Mouse (Mus musculus) ES-Bruce4 (cell line): Measurements from ENCODE around the gene Tmem108. TPM values are rescaled to one million over a fixed set of nuclear protein-coding genes. Genes with fewer than 3 reads are reported as not detected.

Source experiments
- H3K27ac ChIP-seq: 2 replicates; pipeline ENCODE4 v1.5.1; 2012; ENCODE audit warnings: low read length, inconsistent platforms; ENCODE audit not compliant: insufficient read depth
- H3K27me3 ChIP-seq: 2 replicates; pipeline ENCODE4 v1.6.1; 2012; ENCODE audit warnings: mild to moderate bottlenecking, low read length, inconsistent platforms; ENCODE audit not compliant: control insufficient read depth, poor library complexity, insufficient read depth, severe bottlenecking
- H3K36me3 ChIP-seq: 2 replicates; pipeline ENCODE4 v1.6.1; 2012; ENCODE audit warnings: inconsistent platforms, mild to moderate bottlenecking, low read length, moderate library complexity; ENCODE audit not compliant: control insufficient read depth, poor library complexity, insufficient read depth, severe bottlenecking
- H3K4me1 ChIP-seq: one replicate; pipeline ENCODE4 v1.8.1; 2011; ENCODE audit warnings: low read length; ENCODE audit not compliant: control insufficient read depth, insufficient read depth
- H3K4me3 ChIP-seq: 2 replicates; pipeline ENCODE4 v1.5.1; 2011; ENCODE audit warnings: low read depth, mild to moderate bottlenecking, low read length
- H3K9ac ChIP-seq: 2 replicates; pipeline ENCODE4 v1.6.1; 2012; ENCODE audit warnings: low read depth, mild to moderate bottlenecking, inconsistent platforms; ENCODE audit not compliant: poor library complexity, severe bottlenecking
- H3K9me3 ChIP-seq: replicated peaks from 2 replicates; pipeline ENCODE4 v1.6.1; 2012; ENCODE audit warnings: mild to moderate bottlenecking, low read length, inconsistent platforms; ENCODE audit not compliant: control insufficient read depth, poor library complexity, insufficient read depth, severe bottlenecking
- CTCF ChIP-seq: IDR thresholded peaks from one replicate; pipeline ENCODE4 v1.8.1; 2011; ENCODE audit warnings: low read depth, low read length
- EP300 ChIP-seq: IDR thresholded peaks from 2 replicates; pipeline ENCODE4 v1.6.1; 2011; ENCODE audit warnings: low read depth, low read length; ENCODE audit not compliant: insufficient read depth
- POLR2A ChIP-seq: IDR thresholded peaks from one replicate; pipeline ENCODE4 v1.8.1; 2011; ENCODE audit warnings: low read length; ENCODE audit not compliant: insufficient read depth
- polyA plus RNA-seq: library from polyadenylated mRNA; stranded (reverse); fragments of >200 nt; gene quantifications from 2 replicates; pipeline ENCODE4 v1.2.4, GENCODE M21; 2011; ENCODE audit warnings: low read depth; ENCODE audit not compliant: missing spikeins, insufficient read depth, insufficient read length

The Tmem108 gene
- polyA plus RNA-seq, 1 experiment, result 2.1 TPM

GRCm38 (mm10) chr9:103584865-103585264 is 176.8 kb downstream of the Tmem108 start:
- H3K4me1 ChIP-seq, result no peaks in the 10 kb centered on the region
- TF ChIP-seq EP300, result no peak
- H3K9me3 ChIP-seq, result no peaks in the 10 kb centered on the region
- no peaks in the 10 kb centered on the region for H3K27me3 ChIP-seq
- no peak overlapping the region for H3K27ac ChIP-seq
- H3K36me3 ChIP-seq, result no peaks in the 10 kb centered on the region
- no peak overlapping the region for H3K4me3 ChIP-seq
- H3K9ac ChIP-seq, result no peak overlapping the region

- Histone ChIP-seq H3K4me3 (no peak overlapping the region), H3K36me3 (no peaks in the 10 kb centered on the region), H3K4me1 (no peaks in the 10 kb centered on the region), H3K9me3 (no peaks in the 10 kb centered on the region), H3K9ac (no peak overlapping the region), H3K27ac (no peak overlapping the region), H3K27me3 (no peaks in the 10 kb centered on the region)
- TF ChIP-seq CTCF (no peak), POLR2A (no peak), EP300 (no peak)
These were observed 179.2 kb downstream of the Tmem108 start for GRCm38 (mm10) chr9:103582249-103582961.

GRCm38 (mm10) chr9:103580621-103581020 is 181.0 kb downstream of the Tmem108 start:
- no peak overlapping the region for H3K9ac ChIP-seq
- H3K27ac ChIP-seq, result no peak overlapping the region
- H3K9me3 ChIP-seq, result no peaks in the 10 kb centered on the region
- H3K27me3 ChIP-seq, result no peaks in the 10 kb centered on the region
- no peak overlapping the region for H3K4me3 ChIP-seq
- no peaks in the 10 kb centered on the region for H3K36me3 ChIP-seq
- no peaks in the 10 kb centered on the region for H3K4me1 ChIP-seq
- no peak for TF ChIP-seq POLR2A
- no peak for TF ChIP-seq CTCF
- TF ChIP-seq EP300, result no peak

- TF ChIP-seq POLR2A, result no peak
- no peak for TF ChIP-seq CTCF
- TF ChIP-seq EP300, result no peak
- Histone ChIP-seq H3K9ac (no peak overlapping the region), H3K27me3 (no peaks in the 10 kb centered on the region)
These were observed 181.5 kb downstream of the Tmem108 start for GRCm38 (mm10) chr9:103580186-103580585.

GRCm38 (mm10) chr9:103579411-103580026 is 182.1 kb downstream of the Tmem108 start:
- no peak for TF ChIP-seq CTCF
- no peak for TF ChIP-seq POLR2A
- no peak for TF ChIP-seq EP300
- Histone ChIP-seq H3K27ac (no peak overlapping the region), H3K4me1 (no peaks in the 10 kb centered on the region), H3K9ac (no peak overlapping the region), H3K4me3 (no peak overlapping the region), H3K9me3 (no peaks in the 10 kb centered on the region), H3K27me3 (no peaks in the 10 kb centered on the region), H3K36me3 (no peaks in the 10 kb centered on the region)

More at GRCm38 (mm10) chr9:103580186-103580585, 181.5 kb downstream of the Tmem108 start:
- H3K9me3 ChIP-seq, result no peaks in the 10 kb centered on the region
- H3K36me3 ChIP-seq, result no peaks in the 10 kb centered on the region
- H3K4me1 ChIP-seq, result no peaks in the 10 kb centered on the region
- H3K27ac ChIP-seq, result no peak overlapping the region
- no peak overlapping the region for H3K4me3 ChIP-seq

GRCm38 (mm10) chr9:103577731-103578130 is 183.9 kb downstream of the Tmem108 start:
- Histone ChIP-seq H3K27ac (no peak overlapping the region), H3K27me3 (no peaks in the 10 kb centered on the region), H3K4me3 (no peak overlapping the region), H3K36me3 (no peaks in the 10 kb centered on the region), H3K4me1 (no peaks in the 10 kb centered on the region), H3K9me3 (no peaks in the 10 kb centered on the region), H3K9ac (no peak overlapping the region)
- TF ChIP-seq EP300, result no peak
- no peak for TF ChIP-seq POLR2A
- TF ChIP-seq CTCF, result no peak
